Mouse (Mus musculus): ENCODE data around the gene Olfr12. TPM values are rescaled to one million over a fixed set of nuclear protein-coding genes. Genes with fewer than 3 reads are reported as not detected.

The Olfr12 gene
- polyA plus RNA-seq, 1 experiment, result not detected

GRCm38 (mm10) chr1:92614516-92614915 lies 3.1 kb upstream of the Olfr12 start:
- no peak overlapping the region for H3K4me3 ChIP-seq (ENCODE audit: insufficient read depth, low read depth, low read length)
- no peaks in the 10 kb centered on the region for H3K4me1 ChIP-seq (ENCODE audit: control insufficient read depth, insufficient read depth, low read length)
- TF ChIP-seq CTCF (IDR thresholded peaks at IDR 0.05; ENCODE audit: insufficient read depth, low read depth, low read length) (no peak), POLR2A (IDR thresholded peaks at IDR 0.05; ENCODE audit: insufficient read depth, low read depth, low read length) (no peak)
- no peak overlapping the region for H3K27ac ChIP-seq (ENCODE audit: insufficient read depth, low read depth, low read length)
- 8% methylated on average over 1 of the region's 1 CpGs for WGBS

DNA sequence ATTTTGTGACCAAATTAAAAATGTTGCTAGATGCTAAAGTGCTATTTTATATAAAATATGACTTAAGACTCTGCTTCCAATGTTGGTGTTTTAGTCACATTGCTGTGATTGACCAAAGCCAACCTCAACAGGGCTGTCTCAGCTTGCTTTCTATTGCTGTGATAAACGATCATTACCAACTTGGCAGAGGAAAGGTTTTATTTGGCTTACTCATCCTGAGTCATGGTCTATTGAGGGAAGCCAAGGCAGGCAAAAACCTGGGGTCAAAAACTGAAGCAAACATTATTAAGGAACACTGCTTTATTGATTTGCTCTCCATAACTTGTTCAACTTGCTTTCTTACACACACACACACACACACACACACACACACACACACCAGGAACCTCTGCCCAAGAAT lies 1.5 kb upstream of the Olfr12 start:
- Histone ChIP-seq H3K27ac (ENCODE audit: insufficient read depth, low read depth, low read length) (no peak overlapping the region), H3K4me3 (ENCODE audit: insufficient read depth, low read depth, low read length) (no peak overlapping the region), H3K4me1 (ENCODE audit: control insufficient read depth, insufficient read depth, low read length) (no peaks in the 10 kb centered on the region)
- no peak for TF ChIP-seq CTCF (IDR thresholded peaks at IDR 0.05; ENCODE audit: insufficient read depth, low read depth, low read length)
- no peak for TF ChIP-seq POLR2A (IDR thresholded peaks at IDR 0.05; ENCODE audit: insufficient read depth, low read depth, low read length)
- 24% methylated on average over 1 of the region's 1 CpGs for WGBS

GRCm38 (mm10) chr1:92618360-92618759 lies 772 bp downstream of the Olfr12 start:
- Histone ChIP-seq H3K27ac (ENCODE audit: insufficient read depth, low read depth, low read length) (no peak overlapping the region), H3K4me1 (ENCODE audit: control insufficient read depth, insufficient read depth, low read length) (no peaks in the 10 kb centered on the region), H3K4me3 (ENCODE audit: insufficient read depth, low read depth, low read length) (no peak overlapping the region)
- TF ChIP-seq POLR2A (IDR thresholded peaks at IDR 0.05; ENCODE audit: insufficient read depth, low read depth, low read length), result no peak
- TF ChIP-seq CTCF (IDR thresholded peaks at IDR 0.05; ENCODE audit: insufficient read depth, low read depth, low read length), result no peak
- 58% methylated on average over 4 of the region's 4 CpGs for WGBS

DNA sequence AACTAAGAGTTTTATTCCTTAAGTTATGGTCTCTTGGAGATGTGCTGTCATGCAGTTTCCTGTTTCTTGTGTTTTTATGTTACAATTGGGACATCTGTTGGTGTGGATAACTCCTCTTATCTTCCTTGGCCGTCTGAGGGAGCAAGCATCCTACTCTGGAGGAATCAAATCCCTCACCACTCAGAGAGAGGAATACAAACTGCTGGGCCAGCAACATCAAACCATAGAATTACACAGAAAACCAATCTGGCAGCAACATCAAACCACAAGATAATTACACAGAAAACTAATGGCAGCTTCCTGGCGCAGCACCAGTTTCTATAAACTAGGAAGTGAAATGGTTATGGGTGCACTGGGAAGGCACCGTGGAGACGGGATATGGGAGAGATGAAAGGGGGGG lies 10.6 kb downstream of the Olfr12 start:
- no peaks in the 10 kb centered on the region for H3K4me1 ChIP-seq (ENCODE audit: control insufficient read depth, insufficient read depth, low read length)
- no peak overlapping the region for H3K4me3 ChIP-seq (ENCODE audit: insufficient read depth, low read depth, low read length)
- WGBS, result 32% methylated on average over 4 of the region's 4 CpGs
- H3K27ac ChIP-seq (ENCODE audit: insufficient read depth, low read depth, low read length), result no peak overlapping the region
- TF ChIP-seq CTCF (IDR thresholded peaks at IDR 0.05; ENCODE audit: insufficient read depth, low read depth, low read length) (no peak), POLR2A (IDR thresholded peaks at IDR 0.05; ENCODE audit: insufficient read depth, low read depth, low read length) (no peak)

GRCm38 (mm10) chr1:92632196-92632595 lies 14.6 kb downstream of the Olfr12 start:
- H3K4me3 ChIP-seq (ENCODE audit: insufficient read depth, low read depth, low read length), result no peak overlapping the region
- no peaks in the 10 kb centered on the region for H3K4me1 ChIP-seq (ENCODE audit: control insufficient read depth, insufficient read depth, low read length)
- WGBS, result 66% methylated on average over 5 of the region's 5 CpGs
- TF ChIP-seq POLR2A (IDR thresholded peaks at IDR 0.05; ENCODE audit: insufficient read depth, low read depth, low read length) (no peak), CTCF (IDR thresholded peaks at IDR 0.05; ENCODE audit: insufficient read depth, low read depth, low read length) (no peak)
- H3K27ac ChIP-seq (ENCODE audit: insufficient read depth, low read depth, low read length), result no peak overlapping the region

- TF ChIP-seq CTCF (IDR thresholded peaks at IDR 0.05; ENCODE audit: insufficient read depth, low read depth, low read length) (no peak), POLR2A (IDR thresholded peaks at IDR 0.05; ENCODE audit: insufficient read depth, low read depth, low read length) (no peak)
- Histone ChIP-seq H3K27ac (ENCODE audit: insufficient read depth, low read depth, low read length) (no peak overlapping the region), H3K4me3 (ENCODE audit: insufficient read depth, low read depth, low read length) (no peak overlapping the region), H3K4me1 (ENCODE audit: control insufficient read depth, insufficient read depth, low read length) (peaks cover 2% of the 10 kb centered on the region; the same call in 1 of the 2 replicates)
- WGBS, result 73% methylated on average over 6 of the region's 6 CpGs
Observed at GRCm38 (mm10) chr1:92632948-92633347, 15.4 kb downstream of the Olfr12 start.

GRCm38 (mm10) chr1:92633726-92634125 lies 16.1 kb downstream of the Olfr12 start:
- 85% methylated on average over 8 of the region's 8 CpGs for WGBS
- TF ChIP-seq CTCF (IDR thresholded peaks at IDR 0.05; ENCODE audit: insufficient read depth, low read depth, low read length) (no peak), POLR2A (IDR thresholded peaks at IDR 0.05; ENCODE audit: insufficient read depth, low read depth, low read length) (no peak)
- H3K4me3 ChIP-seq (ENCODE audit: insufficient read depth, low read depth, low read length), result no peak overlapping the region
- H3K27ac ChIP-seq (ENCODE audit: insufficient read depth, low read depth, low read length), result no peak overlapping the region
- peaks cover 7% of the 10 kb centered on the region; the same call in 1 of the 2 replicates for H3K4me1 ChIP-seq (ENCODE audit: control insufficient read depth, insufficient read depth, low read length)

DNA sequence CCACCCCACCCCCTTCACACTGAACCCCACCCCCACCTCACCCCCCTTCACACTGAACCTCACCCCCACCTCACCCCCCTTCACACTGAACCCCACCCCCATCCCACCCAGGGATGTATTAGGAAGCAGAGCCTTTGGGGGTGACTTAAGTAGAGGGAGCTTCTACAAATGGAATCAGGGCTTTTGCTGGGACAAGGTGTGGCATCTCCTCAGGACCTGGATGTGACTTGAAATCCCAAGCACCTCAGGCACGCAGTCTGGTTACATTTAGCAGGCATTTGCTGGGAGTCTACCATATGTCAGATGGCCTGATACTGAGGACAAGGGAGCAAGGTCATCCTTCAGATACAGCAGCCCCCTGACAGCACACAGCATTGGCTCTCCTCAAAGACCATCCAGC lies 17.0 kb downstream of the Olfr12 start:
- 68% methylated on average over 1 of the region's 1 CpGs for WGBS
- TF ChIP-seq POLR2A (IDR thresholded peaks at IDR 0.05; ENCODE audit: insufficient read depth, low read depth, low read length), result no peak
- TF ChIP-seq CTCF (IDR thresholded peaks at IDR 0.05; ENCODE audit: insufficient read depth, low read depth, low read length), result no peak
- H3K4me1 ChIP-seq (ENCODE audit: control insufficient read depth, insufficient read depth, low read length), result peaks cover 13% of the 10 kb centered on the region; the same call in 1 of the 2 replicates
- H3K4me3 ChIP-seq (ENCODE audit: insufficient read depth, low read depth, low read length), result no peak overlapping the region
- no peak overlapping the region for H3K27ac ChIP-seq (ENCODE audit: insufficient read depth, low read depth, low read length)

DNA sequence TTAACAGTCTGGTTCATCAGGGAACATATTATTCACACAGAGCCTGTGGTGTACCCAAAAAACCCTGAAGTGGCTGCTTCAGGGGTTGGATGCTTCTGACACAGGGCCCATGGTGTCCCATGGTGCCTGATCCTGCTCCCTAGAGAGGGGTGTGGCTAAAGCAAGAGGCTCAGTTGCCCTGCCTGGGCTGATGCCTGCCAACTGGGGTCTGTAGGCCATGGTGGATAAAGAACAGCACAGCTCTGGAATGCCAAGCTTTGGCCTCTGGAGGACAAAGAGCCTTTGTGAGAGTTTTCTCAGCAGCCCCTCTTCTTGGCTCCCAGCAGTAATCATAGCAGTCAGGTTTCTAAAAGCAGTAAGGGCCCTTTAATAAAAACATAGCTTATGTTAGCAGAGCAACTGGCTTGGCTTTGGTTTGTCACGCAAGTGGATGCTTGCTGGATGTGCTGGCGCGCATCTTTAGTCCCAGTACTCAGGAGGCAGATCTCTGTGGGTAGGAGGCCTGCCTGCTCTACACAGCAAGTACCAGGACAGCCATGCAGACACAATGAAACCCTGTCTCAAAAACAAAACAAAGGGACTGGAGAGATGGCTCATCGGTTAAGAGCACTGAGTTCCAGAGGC lies 17.5 kb downstream of the Olfr12 start:
- no peak overlapping the region for H3K27ac ChIP-seq (ENCODE audit: insufficient read depth, low read depth, low read length)
- WGBS, result 43% methylated on average over 4 of the region's 4 CpGs
- no peak overlapping the region for H3K4me3 ChIP-seq (ENCODE audit: insufficient read depth, low read depth, low read length)
- H3K4me1 ChIP-seq (ENCODE audit: control insufficient read depth, insufficient read depth, low read length), result peaks cover 16% of the 10 kb centered on the region; the same call in 1 of the 2 replicates
- no peak for TF ChIP-seq POLR2A (IDR thresholded peaks at IDR 0.05; ENCODE audit: insufficient read depth, low read depth, low read length)
- TF ChIP-seq CTCF (IDR thresholded peaks at IDR 0.05; ENCODE audit: insufficient read depth, low read depth, low read length), result no peak
